Mouse (Mus musculus): ENCODE measurements around the gene Fv1.

- TF ChIP-seq CTCF (conservative IDR thresholded peaks at IDR 0.05; ENCODE audit: low read length) (no peak), POU5F1 (IDR thresholded peaks at IDR 0.05; ENCODE audit: borderline replicate concordance, low read length) (no peak)
Observed at GRCm38 (mm10) chr4:147902906-147903500, 34.2 kb downstream of the Fv1 start.
